Mouse (Mus musculus) CH12.LX (cell line): ENCODE data around the gene Adipor2. TPM values are rescaled to one million over a fixed set of nuclear protein-coding genes. Genes with fewer than 3 reads are reported as not detected.

ENCODE experiments used
- DNase-seq: peaks from one replicate; pipeline ENCODE4 v3.0.0-alpha.2; 2013; ENCODE audit errors: extremely low read depth
- H3K27ac ChIP-seq: 2 replicates; pipeline ENCODE4 v1.5.1; 2012; ENCODE audit warnings: low read depth, mild to moderate bottlenecking, control low read depth, moderate library complexity; ENCODE audit not compliant: insufficient read depth
- H3K27me3 ChIP-seq: replicated peaks from 2 replicates; pipeline ENCODE3; 2012; ENCODE audit warnings: inconsistent platforms
- H3K36me3 ChIP-seq, 2 experiments: replicated peaks in 1 of 2; 2 replicates each; pipeline versions ENCODE3 to v1.6.1; 2012; ENCODE audit warnings: inconsistent platforms in 1 of 2, low read length in 1 of 2, mild to moderate bottlenecking in 1 of 2, mixed read lengths in 1 of 2, moderate library complexity in 1 of 2; ENCODE audit not compliant: control insufficient read depth in 1 of 2, insufficient read depth in 1 of 2
- H3K4me1 ChIP-seq, 2 experiments: 2 replicates each; pipeline ENCODE4 v1.6.1; 2012; ENCODE audit warnings: inconsistent platforms in 1 of 2, moderate library complexity in 1 of 2; ENCODE audit not compliant: insufficient read depth in 2 of 2, control insufficient read depth in 1 of 2
- H3K4me2 ChIP-seq: 2 replicates; pipeline ENCODE4 v1.6.1; 2012; ENCODE audit warnings: low read depth, mild to moderate bottlenecking, control low read depth; ENCODE audit not compliant: poor library complexity, insufficient read depth, severe bottlenecking
- H3K4me3 ChIP-seq, 3 experiments: fragments of 150-350 bp in 1 of 3; sonication (generic) in 1 of 3; replicated peaks in 1 of 3; 2 replicates each; pipeline versions ENCODE3 to v1.5.1; 2011 to 2012; ENCODE audit warnings: low read depth in 2 of 3, low read length in 2 of 3, mild to moderate bottlenecking in 2 of 3, moderate library complexity in 2 of 3, control low read depth in 1 of 3, improper control_type of control experiment in 1 of 3, inconsistent platforms in 1 of 3, mixed read lengths in 1 of 3; ENCODE audit not compliant: poor library complexity in 1 of 3
- H3K79me2 ChIP-seq: replicated peaks from 2 replicates; pipeline ENCODE4 v1.6.1; 2012; ENCODE audit warnings: mild to moderate bottlenecking, moderate library complexity; ENCODE audit not compliant: control insufficient read depth, poor library complexity, insufficient read depth, severe bottlenecking; ENCODE audit errors: extremely low read depth
- H3K9ac ChIP-seq: 2 replicates; pipeline ENCODE4 v1.6.1; 2012; ENCODE audit warnings: low read depth, mild to moderate bottlenecking, control low read depth, moderate library complexity; ENCODE audit not compliant: insufficient read depth
- H3K9me3 ChIP-seq: replicated peaks from 2 replicates; pipeline ENCODE3; 2012; ENCODE audit warnings: low read length, inconsistent platforms, mixed read lengths
- E2F4 ChIP-seq: IDR thresholded peaks from 2 replicates; pipeline ENCODE4 v1.6.1; 2011; ENCODE audit warnings: low read depth, low read length, improper control_type of control experiment; ENCODE audit not compliant: insufficient replicate concordance
- EP300 ChIP-seq: IDR thresholded peaks from 2 replicates; pipeline ENCODE4 v1.6.1; 2011; ENCODE audit warnings: low read length, improper control_type of control experiment
- HCFC1 ChIP-seq: IDR thresholded peaks from 2 replicates; pipeline ENCODE4 v1.6.1; 2012; ENCODE audit warnings: low read depth, mild to moderate bottlenecking, inconsistent platforms, low read length, improper control_type of control experiment
- JUN ChIP-seq: IDR thresholded peaks from 2 replicates; pipeline ENCODE4 v1.6.1; 2011; ENCODE audit warnings: low read depth, mild to moderate bottlenecking, low read length, improper control_type of control experiment, moderate library complexity; ENCODE audit not compliant: insufficient read depth
- JUND ChIP-seq: conservative IDR thresholded peaks from 2 replicates; pipeline ENCODE4 v1.6.1; 2011; ENCODE audit warnings: low read depth, low read length, improper control_type of control experiment
- KAT2A ChIP-seq: IDR thresholded peaks from 2 replicates; pipeline ENCODE4 v1.6.1; 2012; ENCODE audit warnings: low read length, improper control_type of control experiment, inconsistent platforms; ENCODE audit not compliant: insufficient replicate concordance
- MAFK ChIP-seq: IDR thresholded peaks from 2 replicates; pipeline ENCODE4 v1.6.1; 2011; ENCODE audit warnings: low read length, improper control_type of control experiment; ENCODE audit not compliant: insufficient replicate concordance
- MAZ ChIP-seq: IDR thresholded peaks from 2 replicates; pipeline ENCODE4 v1.6.1; 2012; ENCODE audit warnings: low read depth, mild to moderate bottlenecking, inconsistent platforms, low read length, improper control_type of control experiment, moderate library complexity
- MEF2A ChIP-seq: IDR thresholded peaks from 2 replicates; pipeline ENCODE4 v1.6.1; 2014; ENCODE audit warnings: low read depth, mild to moderate bottlenecking, inconsistent platforms, low read length, improper control_type of control experiment, borderline replicate concordance
- NELFE ChIP-seq: IDR thresholded peaks from 2 replicates; pipeline ENCODE4 v1.6.1; 2011; ENCODE audit warnings: low read depth, low read length, improper control_type of control experiment
- PAX5 ChIP-seq: IDR thresholded peaks from 2 replicates; pipeline ENCODE4 v1.6.1; 2012; ENCODE audit warnings: low read length, inconsistent platforms, mixed read lengths
- POLR2AphosphoS2 ChIP-seq: IDR thresholded peaks from 2 replicates; pipeline ENCODE4 v1.6.1; 2011; ENCODE audit warnings: low read depth, low read length, improper control_type of control experiment
- RAD21 ChIP-seq: IDR thresholded peaks from 2 replicates; pipeline ENCODE4 v1.6.1; 2011; ENCODE audit warnings: low read depth, mild to moderate bottlenecking, low read length, improper control_type of control experiment, moderate library complexity
- RCOR1 ChIP-seq: conservative IDR thresholded peaks from 2 replicates; pipeline ENCODE4 v1.6.1; 2012; ENCODE audit warnings: low read depth, mild to moderate bottlenecking, inconsistent platforms, low read length, improper control_type of control experiment
- USF2 ChIP-seq: conservative IDR thresholded peaks from 2 replicates; pipeline ENCODE4 v1.6.1; 2011; ENCODE audit warnings: low read depth, low read length, improper control_type of control experiment
- ZC3H11A ChIP-seq: IDR thresholded peaks from 2 replicates; pipeline ENCODE4 v1.6.1; 2012; ENCODE audit warnings: low read depth, mild to moderate bottlenecking, inconsistent platforms, low read length, improper control_type of control experiment
- ZKSCAN1 ChIP-seq: IDR thresholded peaks from 2 replicates; pipeline ENCODE4 v1.6.1; 2012; ENCODE audit warnings: low read depth, inconsistent platforms, low read length, improper control_type of control experiment, borderline replicate concordance
- ZMIZ1 ChIP-seq: IDR thresholded peaks from 2 replicates; pipeline ENCODE4 v1.6.1; 2012; ENCODE audit warnings: low read depth, mild to moderate bottlenecking, inconsistent platforms, low read length, improper control_type of control experiment
- ZNF384 ChIP-seq: IDR thresholded peaks from 2 replicates; pipeline ENCODE4 v1.6.1; 2012; ENCODE audit warnings: low read depth, low read length, improper control_type of control experiment, inconsistent platforms
- dilution Hi-C: fragments of 300-500 bp; cut with MboI; formaldehyde crosslinking; loops from 2 replicates; pipeline ENCODE4 v1.14.3; 2020; ENCODE audit warnings: low sequenced_read_pairs; ENCODE audit not compliant: extremely low pct_unique_long_range_greater_than_20kb, extremely low pct_ligation_motif_present
- in situ Hi-C: fragments of 300-500 bp; cut with MboI; formaldehyde crosslinking; loops from 3 replicates; pipeline ENCODE4 v1.14.3; 2019; ENCODE audit warnings: low sequenced_read_pairs, low pct_ligation_motif_present, low pct_unique_long_range_greater_than_20kb, mixed read lengths
- polyA plus RNA-seq: library from polyadenylated mRNA; unstranded; fragments of >175 nt; gene quantifications from 2 replicates; pipeline ENCODE4 v1.2.1, GENCODE M21; 2012; ENCODE audit warnings: low read depth; ENCODE audit not compliant: insufficient read length
- total RNA-seq, 2 experiments: library from RNA; depleted of rRNA; stranded (reverse); fragments of 300-350 nt in 1 of 2; fragments of >200 nt in 1 of 2; gene quantifications; 2 replicates each; pipeline ENCODE4 v1.2.3; 2012 to 2014

Adipor2 gene
- total and polyA plus RNA-seq, 3 experiments: 29.8 to 43.5 (median 40.3) TPM

DNA sequence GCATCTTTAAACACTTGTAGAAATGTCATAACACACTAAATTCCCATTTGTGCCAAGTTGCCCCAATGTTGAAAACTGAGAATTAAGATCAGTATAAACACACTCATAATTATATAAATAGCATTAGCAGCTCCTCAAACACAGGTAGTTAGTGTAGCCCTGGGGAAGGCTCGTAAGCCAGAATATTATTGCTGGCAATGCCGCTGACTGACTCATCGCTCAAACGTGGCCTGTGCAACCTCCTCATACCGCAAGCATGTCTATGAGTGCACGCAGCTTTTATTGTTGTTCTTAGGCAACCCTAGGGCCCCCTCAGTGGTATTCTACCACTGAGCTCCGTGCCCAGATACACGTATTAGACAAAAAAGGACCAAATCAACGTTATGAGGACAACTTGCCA is 24.7 kb downstream of the Adipor2 start:
- DNase-seq: no peak
- H3K27me3 ChIP-seq: no peaks in the 10 kb centered on the region
- peaks cover 5% of the 10 kb centered on the region for H3K79me2 ChIP-seq
- H3K4me1 ChIP-seq: peaks cover 6 to 40% of the 10 kb centered on the region in 2 experiments
- in situ Hi-C loops (loop anchor here (10.0 kb wide), 1 partner anchor 52 kb away; no protein-coding TSS in a partner anchor), dilution Hi-C loops (no loop called here)
- H3K9ac ChIP-seq: no peak overlapping the region
- TF ChIP-seq USF2 (no peak), RAD21 (no peak), NELFE (no peak), MAFK (no peak), ZC3H11A (no peak), POLR2AphosphoS2 (no peak), MEF2A (no peak), RCOR1 (no peak), HCFC1 (no peak)
- H3K9me3 ChIP-seq: peaks cover 4% of the 10 kb centered on the region
- no peak overlapping the region for H3K4me2 ChIP-seq
- H3K36me3 ChIP-seq: no peaks in the 10 kb centered on the region
- H3K27ac ChIP-seq: no peak overlapping the region
- H3K4me3 ChIP-seq: no peak overlapping the region

DNA sequence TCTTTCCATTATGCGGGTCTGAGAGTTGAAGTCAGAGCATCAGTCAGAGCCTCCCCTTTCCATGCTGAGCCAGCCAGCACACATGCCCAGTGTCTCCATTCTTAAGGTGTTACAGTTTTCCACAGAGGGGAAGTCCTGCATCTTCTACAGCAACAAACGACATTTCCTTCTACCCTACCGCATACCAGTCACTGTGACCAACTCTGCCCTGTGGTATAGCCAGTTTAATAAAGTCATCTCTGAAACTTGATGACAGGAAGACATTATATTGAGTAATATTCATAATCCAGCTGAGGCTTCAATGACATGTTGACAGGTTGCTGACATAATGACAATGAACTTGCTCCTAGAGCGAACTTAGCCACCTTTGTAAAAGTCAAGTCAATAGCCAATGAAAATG is 26.8 kb downstream of the Adipor2 start:
- Histone ChIP-seq H3K4me3 (no peak overlapping the region), H3K36me3 (no peaks in the 10 kb centered on the region), H3K4me1 (peaks cover 4 to 38% of the 10 kb centered on the region in 2 experiments; a peak in 3 of 4 replicates), H3K27me3 (no peaks in the 10 kb centered on the region), H3K9ac (no peak overlapping the region), H3K9me3 (no peaks in the 10 kb centered on the region), H3K27ac (no peak overlapping the region), H3K4me2 (no peak overlapping the region), H3K79me2 (peaks cover 22% of the 10 kb centered on the region)
- dilution Hi-C loops: no loop called here
- TF ChIP-seq MAZ: no peak
- no peak for TF ChIP-seq PAX5
- TF ChIP-seq JUN: no peak
- TF ChIP-seq EP300: no peak
- no peak for TF ChIP-seq ZNF384
- no peak for TF ChIP-seq USF2
- TF ChIP-seq NELFE: no peak
- TF ChIP-seq KAT2A: no peak
- no peak for TF ChIP-seq ZMIZ1
- no peak for TF ChIP-seq ZKSCAN1
- TF ChIP-seq E2F4: no peak
- TF ChIP-seq JUND: no peak
- in situ Hi-C loops: loop anchor here (10.0 kb wide), 1 partner anchor 54 kb away; no protein-coding TSS in a partner anchor
- DNase-seq: no peak
